16 mouse cellular contexts compared by ENCODE assay signal in genomic region chr12:32194358-32194757, GRCm38 (mm10).
"Had no signal": no experiment of that assay in that cellular context is flagged by ENCODE, and none has a peak within 500 bp of the region (broad histone marks: within the 10 kb centered on the region; RNA-seq: fewer than 3 reads in every experiment).

No protein-coding gene starts in this region.

- H3K27me3 ChIP-seq: neural tube, embryonic 13.5 days; neural tube, embryonic 15.5 days; stomach, embryonic 15.5 days had no signal

- H3K4me3 ChIP-seq: neural tube, embryonic 13.5 days; neural tube, embryonic 15.5 days; stomach, embryonic 15.5 days had no signal

- H3K36me3 ChIP-seq: neural tube, embryonic 13.5 days; neural tube, embryonic 15.5 days; stomach, embryonic 15.5 days had no signal

- H3K27ac ChIP-seq: neural tube, embryonic 13.5 days; neural tube, embryonic 15.5 days; stomach, embryonic 15.5 days; stomach, postnatal 0 days had no signal

- DNase-seq: retina, postnatal 1 day; right cerebral cortex, adult 18-20 months; right cerebral cortex, postnatal 14 days; right cerebral cortex, postnatal 25 days; right cerebral cortex, postnatal 4 days; spleen, adult 18-20 months; thymus, adult 18-20 months; thymus, adult 2 months; thymus, postnatal 14 days; thymus, postnatal 25 days; thymus, postnatal 36 days; thymus, postnatal 4 days had no signal

- H3K4me1 ChIP-seq: neural tube, embryonic 13.5 days; neural tube, embryonic 15.5 days; stomach, embryonic 15.5 days had no signal

- H3K9me3 ChIP-seq: neural tube, embryonic 13.5 days; neural tube, embryonic 15.5 days; stomach, embryonic 15.5 days had no signal

- H3K9ac ChIP-seq: neural tube, embryonic 13.5 days; neural tube, embryonic 15.5 days; stomach, embryonic 15.5 days had no signal

- H3K4me2 ChIP-seq: neural tube, embryonic 13.5 days; neural tube, embryonic 15.5 days; stomach, embryonic 15.5 days had no signal
